Mouse (Mus musculus) bone marrow macrophage, adult 2 months (primary cell): ENCODE measurements at regions not wholly inside any gene's neighbourhood (a gene's known extent, or its start where the extent isn't known, plus 50 kb on each side); places are given as distances from the start of the nearest gene placed in this dataset.

Experiments used
- CTCF ChIP-seq: IDR thresholded peaks from 2 replicates; pipeline ENCODE4 v1.5.1; 2012; ENCODE audit warnings: low read depth, mild to moderate bottlenecking, low read length, moderate library complexity
- POLR2A ChIP-seq: IDR thresholded peaks from 2 replicates; pipeline ENCODE4 v1.6.1; 2012; ENCODE audit warnings: mild to moderate bottlenecking, low read depth, low read length, borderline replicate concordance

- TF ChIP-seq CTCF (no peak), POLR2A (no peak)
These were observed 121.9 kb upstream of the Agap1 start for GRCm38 (mm10) chr1:89332676-89333075.
